Mouse (Mus musculus) Patski (cell line): ENCODE measurements around the gene Plekha6. TPM values are rescaled to one million over a fixed set of nuclear protein-coding genes. Genes with fewer than 3 reads are reported as not detected.

ENCODE experiments used
- ATAC-seq: fragments of 100-300 bp; one replicate; pipeline ENCODE4 v1.8.0; 2021
- CTCF ChIA-PET: fragments of 350-600 bp; sonication (Branson Sonifier 250); formaldehyde crosslinking; loops from one replicate; lab custom pipeline; 2022; ENCODE audit warnings: inconsistent platforms; lab: Charles Lee
- POLR2A ChIA-PET: fragments of 350-600 bp; sonication (Branson Sonifier 250); formaldehyde crosslinking; loops from one replicate; lab custom pipeline; 2022; ENCODE audit warnings: antibody characterized with exemption, inconsistent platforms; lab: Charles Lee
- DNase-seq: peaks from one replicate; pipeline ENCODE4 v3.0.0-alpha.2; 2011; ENCODE audit warnings: low read depth, low spot score
- H3K27me3 ChIP-seq: fragments of 371-371 bp; one replicate; pipeline ENCODE4 v1.5.1; 2021
- CTCF ChIP-seq: fragments of 100-300 bp; IDR thresholded peaks from one replicate; pipeline ENCODE4 v1.5.1; 2021
- in situ Hi-C: fragments of 300-500 bp; cut with MboI; formaldehyde crosslinking; loops from 3 replicates; pipeline ENCODE4 v1.11.1; 2018; ENCODE audit warnings: low pct_unique_long_range_greater_than_20kb, mixed read lengths
- polyA plus RNA-seq: library from polyadenylated mRNA; unstranded; gene quantifications from one replicate; pipeline ENCODE4 v1.2.3, GENCODE M21; 2021

Plekha6 gene
- polyA plus RNA-seq, 1 experiment from 2014 or later: 17.6 TPM

DNA sequence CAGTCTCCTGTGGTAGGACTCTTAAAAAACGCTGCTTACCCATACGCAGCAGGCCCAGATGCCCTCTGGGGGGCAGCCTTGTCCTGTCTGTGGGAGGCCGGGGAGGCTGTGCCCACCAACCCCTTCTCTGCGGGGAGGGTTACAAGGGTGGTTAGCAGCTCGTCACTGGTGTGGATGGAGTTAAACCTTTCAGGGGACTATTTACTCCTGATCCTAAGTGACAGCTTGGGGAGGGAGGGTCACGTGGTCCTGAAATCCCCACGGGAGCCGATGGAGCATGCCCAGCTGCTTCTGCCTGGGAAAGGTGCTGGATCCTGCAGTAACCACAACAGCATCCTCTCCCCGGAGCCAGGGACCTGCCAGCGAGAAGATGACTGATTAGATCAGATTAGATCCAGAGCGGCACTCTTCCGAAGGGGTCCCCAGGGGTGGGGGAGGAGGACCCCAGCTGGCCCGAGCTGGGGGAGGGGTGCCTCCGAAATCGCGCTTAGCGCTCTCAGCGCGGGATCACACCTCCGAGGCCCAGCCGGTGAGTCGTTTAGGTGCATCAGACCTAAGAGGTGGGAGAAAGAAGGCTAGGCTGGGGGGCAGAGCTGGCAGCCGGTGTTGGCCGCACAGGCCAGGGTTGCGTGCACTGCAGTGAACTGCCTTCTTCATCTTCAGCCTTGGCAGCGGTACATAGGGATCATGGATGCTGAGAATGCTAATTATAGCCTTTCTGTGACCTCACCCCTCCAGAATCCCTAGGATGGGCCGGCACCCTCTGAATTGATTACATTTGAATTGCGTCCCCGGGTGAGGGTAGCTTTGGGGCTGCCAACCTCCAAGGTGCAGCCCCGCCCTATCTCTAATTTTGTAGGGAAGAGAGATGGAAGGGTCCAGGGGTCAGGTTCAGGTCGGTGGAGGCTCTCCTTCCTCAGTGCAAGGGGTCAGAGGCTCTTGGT is 17.3 kb downstream of the Plekha6 start:
- CTCF ChIA-PET: interaction anchor here (0.7 to 7.5 kb wide), 13 partner anchors 8 to 172 kb away, joined by 3 to 107 read pairs (median 4); partner anchors contain the start of gene Golt1a
- in situ Hi-C loops: loop anchor here (5.0 kb wide), 1 partner anchor 36 kb away; no protein-coding TSS in a partner anchor
- peak; percentile 46 for DNase-seq
- peak; percentile 56 for ATAC-seq
- POLR2A ChIA-PET: interaction anchor here (0.5 to 1.8 kb wide), 2 partner anchors 111 to 126 kb away, joined by 3 to 7 read pairs; no protein-coding TSS in a partner anchor
- no peak for TF ChIP-seq CTCF
- H3K27me3 ChIP-seq: no peaks in the 10 kb centered on the region

- ATAC-seq: peak; percentile 8
- no peak for DNase-seq
Measured at GRCm38 (mm10) chr1:133182016-133182705, 18.2 kb downstream of the Plekha6 start.

GRCm38 (mm10) chr1:133182706-133183095 is 18.7 kb downstream of the Plekha6 start:
- in situ Hi-C loops: loop anchor here (5.0 kb wide), 1 partner anchor 35 kb away; no protein-coding TSS in a partner anchor
- CTCF ChIA-PET: interaction anchor here (7.5 kb wide), 1 partner anchor 126 kb away, joined by 107 read pairs; the partner anchor contains the start of gene Golt1a
- POLR2A ChIA-PET: no interaction called here
- DNase-seq (no peak), ATAC-seq (no peak)
- no peak for TF ChIP-seq CTCF
- H3K27me3 ChIP-seq: no peaks in the 10 kb centered on the region

More at GRCm38 (mm10) chr1:133182016-133182705, 18.2 kb downstream of the Plekha6 start:
- no peaks in the 10 kb centered on the region for H3K27me3 ChIP-seq
- POLR2A ChIA-PET: interaction anchor here (1.8 kb wide), 1 partner anchor 125 kb away, joined by 7 read pairs; no protein-coding TSS in a partner anchor
- no peak for TF ChIP-seq CTCF
- CTCF ChIA-PET: interaction anchor here (1.3 to 7.5 kb wide), 6 partner anchors 20 to 171 kb away, joined by 3 to 107 read pairs (median 12); partner anchors contain the start of gene Golt1a
- in situ Hi-C loops: loop anchor here (5.0 kb wide), 1 partner anchor 35 kb away; no protein-coding TSS in a partner anchor

- in situ Hi-C loops: loop anchor here (5.0 kb wide), 1 partner anchor 34 kb away; no protein-coding TSS in a partner anchor
- no peak for TF ChIP-seq CTCF
- H3K27me3 ChIP-seq: no peaks in the 10 kb centered on the region
- ChIA-PET POLR2A (no interaction called here), CTCF (interaction anchor here (0.8 kb wide), 1 partner anchor 124 kb away, joined by 5 read pairs; no protein-coding TSS in a partner anchor)
- ATAC-seq (no peak), DNase-seq (no peak)
Measured at GRCm38 (mm10) chr1:133183141-133183925, 19.3 kb downstream of the Plekha6 start.

DNA sequence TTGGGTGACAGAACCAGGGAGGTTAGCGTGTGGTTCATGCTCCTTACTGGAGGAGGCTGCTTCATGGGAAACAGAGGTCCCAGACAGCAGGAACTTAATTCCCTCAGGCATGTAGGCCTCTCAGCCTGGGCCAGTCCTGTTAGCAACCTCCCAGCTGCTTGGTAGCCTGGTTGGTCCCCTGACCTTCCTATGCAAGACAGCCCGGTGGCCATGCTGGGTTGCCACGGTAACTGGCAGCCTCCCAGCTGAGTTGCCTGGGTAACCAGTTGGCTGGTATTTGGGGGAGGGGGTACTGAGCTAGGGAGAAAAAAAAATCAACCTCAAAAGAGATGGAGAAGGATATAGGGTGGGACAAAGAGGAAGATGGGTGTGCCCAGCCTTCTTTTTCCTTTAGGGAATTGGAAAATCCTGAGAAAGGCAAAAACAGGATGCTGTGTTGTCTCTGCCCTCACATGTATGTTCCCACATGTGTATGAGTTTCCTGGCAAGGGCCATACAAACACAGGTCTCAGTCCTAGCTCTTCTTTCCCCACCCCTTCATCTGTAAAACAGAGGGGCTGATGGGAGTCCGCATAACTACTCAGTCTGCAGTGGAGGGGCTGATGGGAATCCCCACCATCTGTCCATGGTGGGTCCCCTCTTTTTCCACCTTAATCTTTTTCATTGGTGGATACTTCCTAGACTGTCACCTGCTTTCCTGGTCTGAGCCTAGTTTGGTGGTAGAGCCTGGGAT is 24.1 kb downstream of the Plekha6 start:
- POLR2A ChIA-PET: interaction anchor here (0.6 to 1.0 kb wide), 3 partner anchors 21 to 162 kb away, joined by 3 to 6 read pairs (median 4); no protein-coding TSS in a partner anchor
- CTCF ChIA-PET: interaction anchor here (1.3 to 1.4 kb wide), 2 partner anchors 8 to 123 kb away, joined by 3 to 4 read pairs; no protein-coding TSS in a partner anchor
- ATAC-seq (no peak), DNase-seq (no peak)
- in situ Hi-C loops: no loop called here
- H3K27me3 ChIP-seq: no peaks in the 10 kb centered on the region
- no peak for TF ChIP-seq CTCF

DNA sequence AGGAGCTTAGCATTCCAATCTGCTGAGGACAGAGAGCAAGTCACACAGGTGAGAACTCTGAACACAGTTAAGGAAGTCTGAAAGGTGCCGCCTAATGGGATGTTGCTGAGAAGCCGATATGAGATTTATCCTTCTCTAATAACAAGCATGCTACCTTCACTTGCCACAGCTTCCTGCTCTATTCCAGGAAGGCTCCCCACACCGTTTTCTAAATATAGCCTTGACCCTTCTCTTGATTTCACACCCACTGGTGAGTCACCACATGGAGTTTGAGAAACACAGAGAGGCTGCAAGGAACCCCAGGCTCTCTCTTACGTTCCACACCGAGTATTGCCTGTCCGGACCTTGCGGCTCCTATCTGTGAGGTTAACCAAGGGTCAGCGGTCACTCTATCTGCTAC is 24.7 kb downstream of the Plekha6 start:
- CTCF ChIA-PET: interaction anchor here (1.3 to 1.4 kb wide), 2 partner anchors 9 to 123 kb away, joined by 3 to 4 read pairs; no protein-coding TSS in a partner anchor
- ATAC-seq (peak; percentile 66), DNase-seq (no peak)
- POLR2A ChIA-PET: interaction anchor here (0.6 to 1.0 kb wide), 3 partner anchors 20 to 415 kb away, joined by 3 to 6 read pairs (median 4); no protein-coding TSS in a partner anchor
- TF ChIP-seq CTCF: no peak
- in situ Hi-C loops: no loop called here
- no peaks in the 10 kb centered on the region for H3K27me3 ChIP-seq

DNA sequence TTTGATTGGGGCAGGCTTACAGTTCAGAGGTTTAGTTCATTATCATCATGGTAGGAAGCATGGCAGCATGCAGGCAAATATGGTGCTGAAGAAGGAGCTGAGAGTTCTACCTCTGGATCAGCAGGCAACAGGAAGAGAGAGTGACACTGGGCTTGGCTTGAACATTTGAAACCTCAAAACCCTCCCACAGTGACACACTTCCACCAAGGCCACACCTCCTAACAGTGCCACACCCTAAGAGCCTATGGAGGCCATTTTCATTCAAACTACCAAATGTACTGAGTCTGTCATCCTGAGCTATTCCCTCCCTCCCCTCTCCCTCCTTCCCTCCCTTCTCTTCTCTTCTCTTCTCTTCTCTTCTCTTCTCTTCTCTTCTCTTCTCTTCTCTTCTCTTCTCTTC is 25.5 kb downstream of the Plekha6 start:
- CTCF ChIA-PET: interaction anchor here (1.1 kb wide), 1 partner anchor 8 kb away, joined by 3 read pairs; no protein-coding TSS in a partner anchor
- DNase-seq (no peak), ATAC-seq (no peak)
- POLR2A ChIA-PET: interaction anchor here (0.6 kb wide), 1 partner anchor 414 kb away, joined by 4 read pairs; no protein-coding TSS in a partner anchor
- TF ChIP-seq CTCF: no peak
- no peaks in the 10 kb centered on the region for H3K27me3 ChIP-seq
- in situ Hi-C loops: no loop called here

GRCm38 (mm10) chr1:133190550-133190949 is 26.5 kb downstream of the Plekha6 start:
- CTCF ChIA-PET: no interaction called here
- no peaks in the 10 kb centered on the region for H3K27me3 ChIP-seq
- in situ Hi-C loops: no loop called here
- DNase-seq: no peak
- TF ChIP-seq CTCF: no peak
- no peak for ATAC-seq
- POLR2A ChIA-PET: no interaction called here
